10 mouse cellular contexts compared by ENCODE assay signal in the genomic region with DNA sequence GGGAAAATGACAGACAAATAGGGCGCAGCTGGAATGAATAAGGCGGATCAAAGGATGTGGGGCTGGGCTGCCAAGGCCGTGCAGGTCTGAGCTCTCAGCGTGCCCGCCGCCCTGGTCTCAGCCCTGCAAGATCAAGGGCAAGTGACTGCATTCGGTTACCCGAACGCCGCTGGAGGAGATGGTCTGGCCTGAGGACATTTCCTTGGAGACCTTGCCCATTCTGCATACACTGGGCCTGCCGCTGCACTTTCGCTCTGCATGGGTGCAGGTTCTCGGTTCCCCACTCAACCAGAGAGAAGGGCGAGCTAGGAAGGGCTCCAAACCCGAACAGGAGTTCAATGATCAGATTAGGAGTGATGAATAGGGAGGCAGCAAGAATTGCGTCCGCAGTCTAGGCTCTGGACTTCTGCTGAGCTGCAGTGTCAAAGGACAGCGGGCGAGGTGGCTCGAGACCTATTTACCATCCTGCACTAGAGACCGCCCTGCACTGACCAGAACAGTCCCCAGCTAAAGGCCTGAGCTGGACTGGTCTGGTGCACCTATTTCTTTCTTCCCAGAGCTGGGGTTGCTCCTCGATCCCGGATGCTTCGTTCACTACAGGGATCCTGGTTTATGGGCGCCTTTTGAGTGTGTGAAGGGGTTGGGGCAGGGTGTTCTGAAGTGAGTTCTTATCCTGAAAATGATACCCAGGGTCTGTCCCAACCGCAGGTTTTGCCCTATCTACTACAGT. TPM values are rescaled to one million over a fixed set of nuclear protein-coding genes. Genes with fewer than 3 reads are reported as not detected.
DNase-seq lines count a peak whose midpoint lies in the region; ATAC-seq lines count a peak whose summit lies in the region.
"Had no signal": no experiment of that assay in that cellular context is flagged by ENCODE, and none has a peak within 500 bp of the region (broad histone marks: within the 10 kb centered on the region; RNA-seq: fewer than 3 reads in every experiment).

No protein-coding gene starts in this region.

- H3K4me2 ChIP-seq in heart, embryonic 12.5 days: peak overlapping the region; percentile 75
- H3K4me2 ChIP-seq in hindbrain, embryonic 12.5 days (replicated peaks): peak overlapping the region; percentile 56
- H3K4me2 ChIP-seq in midbrain, embryonic 12.5 days (replicated peaks): peak overlapping the region; percentile 59

- peaks cover 87% of the 10 kb centered on the region for H3K27me3 ChIP-seq in heart, embryonic 12.5 days (replicated peaks)
- H3K27me3 ChIP-seq in hindbrain, embryonic 12.5 days: peaks cover 61% of the 10 kb centered on the region
- peaks cover 86% of the 10 kb centered on the region for H3K27me3 ChIP-seq in midbrain, embryonic 12.5 days
- H3K27me3 ChIP-seq: CH12.LX had no signal

- ATAC-seq in heart, embryonic 12.5 days (ENCODE audit: insufficient number of reproducible peaks, low FRiP score): no peak
- no peak for ATAC-seq in hindbrain, embryonic 12.5 days (ENCODE audit: low FRiP score)
- ATAC-seq in midbrain, embryonic 12.5 days (ENCODE audit: low FRiP score, low read depth): 0 out of 2 replicates have a peak, but pooled peaks have one; percentile 17
- no peak for ATAC-seq in inflammation-experienced regulatory T-cells, adult 6 months

- peak overlapping the region; percentile 49 for H3K4me3 ChIP-seq in heart, embryonic 12.5 days
- peak overlapping the region; percentile 31; the same call in 1 of the 2 replicates for H3K4me3 ChIP-seq in hindbrain, embryonic 12.5 days
- peak overlapping the region; percentile 35; the same call in 1 of the 2 replicates for H3K4me3 ChIP-seq in midbrain, embryonic 12.5 days

- 6% methylated on average over 26 of the region's 26 CpGs for WGBS in heart, embryonic 12.5 days
- 7% methylated on average over 26 of the region's 26 CpGs for WGBS in hindbrain, embryonic 12.5 days
- WGBS in midbrain, embryonic 12.5 days: 6% methylated on average over 26 of the region's 26 CpGs

- H3K4me1 ChIP-seq in heart, embryonic 12.5 days (replicated peaks): peaks cover 17% of the 10 kb centered on the region
- H3K4me1 ChIP-seq in hindbrain, embryonic 12.5 days: peaks cover 59% of the 10 kb centered on the region
- peaks cover 40% of the 10 kb centered on the region for H3K4me1 ChIP-seq in midbrain, embryonic 12.5 days

- DNase-seq in heart, postnatal 4 days: no peak
- DNase-seq in R1 (ENCODE audit: low read depth, low spot score): peak; percentile 21
- no peak for DNase-seq in testis, postnatal 10 days (ENCODE audit: low spot score)
- DNase-seq in frontal cortex, postnatal 10 days (ENCODE audit: low spot score in 2 of 2): no peak

- no peak overlapping the region for H3K9ac ChIP-seq in heart, embryonic 12.5 days
- peak overlapping the region; percentile 59; the same call in 1 of the 2 replicates for H3K9ac ChIP-seq in hindbrain, embryonic 12.5 days
- H3K9ac ChIP-seq in midbrain, embryonic 12.5 days (replicated peaks): peak overlapping the region; percentile 54; the same call in 1 of the 2 replicates

- H3K27ac ChIP-seq in heart, embryonic 12.5 days (ENCODE audit: poor library complexity, severe bottlenecking): no peak overlapping the region
- H3K27ac ChIP-seq in hindbrain, embryonic 12.5 days: no peak overlapping the region
- H3K27ac ChIP-seq in midbrain, embryonic 12.5 days (replicated peaks): no peak overlapping the region

- H3K9me3 ChIP-seq in heart, embryonic 12.5 days (replicated peaks): no peaks in the 10 kb centered on the region
- H3K9me3 ChIP-seq in hindbrain, embryonic 12.5 days (replicated peaks): no peaks in the 10 kb centered on the region
- no peaks in the 10 kb centered on the region for H3K9me3 ChIP-seq in midbrain, embryonic 12.5 days

- H3K36me3 ChIP-seq in heart, embryonic 12.5 days: no peaks in the 10 kb centered on the region
- no peaks in the 10 kb centered on the region for H3K36me3 ChIP-seq in hindbrain, embryonic 12.5 days
- no peaks in the 10 kb centered on the region for H3K36me3 ChIP-seq in midbrain, embryonic 12.5 days

RNA-seq across cellular contexts. Expression of gene Irx2, which starts 9.9 kb away (rescaled TPM):
- polyA plus RNA-seq in heart, embryonic 12.5 days (2016; fragmentation: Nextera tagmentation; extraction: Ambion mirVana): 15.3 and 15.5 TPM in 2 replicates
- total RNA-seq in heart, postnatal 4 days (2021): 10 to 100 TPM; 12.4 to 15.5 TPM
- polyA plus RNA-seq in hindbrain, embryonic 12.5 days (2016; fragmentation: Nextera tagmentation; extraction: Ambion mirVana): 62.7 and 67.2 TPM in 2 replicates
- polyA plus RNA-seq in midbrain, embryonic 12.5 days (2016; fragmentation: Nextera tagmentation; extraction: Ambion mirVana): 44.9 and 51.5 TPM in 2 replicates
- polyA plus RNA-seq in inflammation-experienced regulatory T-cells, adult 6 months (2017; shearing (Covaris generic)): not detected
- total RNA-seq: CH12.LX; hematopoietic stem cell, adult 5-6 weeks had no signal

Comparison
In these comparisons a context has a peak if more than half of its experiments do, and no peak if none do; other contexts are left out.
1. RNA of gene Irx2, which starts 9.9 kb away (polyA plus RNA-seq): 62.7 to 67.2 TPM in hindbrain, embryonic 12.5 days, 44.9 to 51.5 TPM in midbrain, embryonic 12.5 days and 15.3 to 15.5 TPM in heart, embryonic 12.5 days; not detected in inflammation-experienced regulatory T-cells, adult 6 months; every median in the first group is over 10 times any median in the second.
2. Peak in every context shown above with its lines, with median percentiles within 50 percentile points of each other: H3K4me2 ChIP-seq and H3K4me3 ChIP-seq.